ENCODE assay signal across 8 mouse cellular contexts in the genomic region with DNA sequence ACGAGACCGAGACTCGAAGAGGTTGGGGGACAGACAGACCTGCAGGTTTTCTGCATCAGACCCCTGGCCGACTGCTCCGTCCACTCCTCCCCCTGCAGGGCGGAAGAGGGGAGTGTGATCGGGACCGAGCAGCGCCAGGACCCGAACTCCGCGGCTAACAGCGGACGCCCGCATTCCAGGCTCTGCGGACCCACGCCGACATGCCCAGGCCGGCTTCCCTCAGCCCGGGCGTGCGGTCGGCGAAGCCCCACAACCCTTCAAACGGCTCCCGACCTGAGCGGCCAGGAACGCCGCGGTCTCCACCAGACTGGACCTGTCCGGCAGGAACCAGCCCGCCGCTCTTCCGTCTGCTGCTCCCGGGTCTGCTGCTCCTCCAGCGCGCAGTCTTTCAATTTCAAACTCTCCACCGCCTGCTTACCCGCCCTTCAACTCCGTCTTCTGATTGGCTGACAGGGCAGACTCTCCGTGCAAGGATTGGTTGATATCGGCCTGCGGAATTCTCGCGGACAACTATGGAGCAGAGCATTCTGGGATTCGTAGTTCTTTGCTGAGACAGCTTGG. TPM values are rescaled to one million over a fixed set of nuclear protein-coding genes. Genes with fewer than 3 reads are reported as not detected.
DNase-seq lines count a peak whose midpoint lies in the region; ATAC-seq lines count a peak whose summit lies in the region.

TSS of gene Spc25 (minus strand) at position 404 of the 561 bp plus-strand sequence.

- no peaks in the 10 kb centered on the region for H3K9me3 ChIP-seq in forebrain, embryonic 14.5 days (replicated peaks; ENCODE audit: control insufficient read depth, low read length)
- no peaks in the 10 kb centered on the region for H3K9me3 ChIP-seq in neural tube, embryonic 15.5 days (replicated peaks)

- intact Hi-C loops in heart, postnatal 14 days (cut with DNase I), result loop anchor here (5.0 kb wide), 2 partner anchors 69 to 424 kb away; partner anchors contain the start of gene Nostrin

- 0 out of 2 replicates have a peak within 1 kb of the TSS, but pooled peaks have one; percentile 44 for H3K27ac ChIP-seq in forebrain, embryonic 14.5 days (ENCODE audit: low read depth, low read length)
- H3K27ac ChIP-seq in neural tube, embryonic 15.5 days (replicated peaks), result no peak within 1 kb of the TSS

- under 1% methylated on average over 46 of the region's 46 CpGs for WGBS in forebrain, embryonic 14.5 days
- under 1% methylated on average over 44 of the region's 46 CpGs for WGBS in neural tube, embryonic 15.5 days

- peak; percentile 100 for ATAC-seq in forebrain, embryonic 14.5 days
- ATAC-seq in neural tube, embryonic 15.5 days (ENCODE audit: low FRiP score), result peak; percentile 100

- H3K36me3 ChIP-seq in forebrain, embryonic 14.5 days (ENCODE audit: control insufficient read depth, insufficient read depth, low read length), result peaks cover 17% of the 10 kb centered on the region
- no peaks in the 10 kb centered on the region for H3K36me3 ChIP-seq in neural tube, embryonic 15.5 days

- H3K4me2 ChIP-seq in forebrain, embryonic 14.5 days (ENCODE audit: low read length), result peak within 1 kb of the TSS; percentile 83
- peak within 1 kb of the TSS; percentile 96 for H3K4me2 ChIP-seq in neural tube, embryonic 15.5 days

- no peaks in the 10 kb centered on the region; the same call in 1 of the 2 replicates for H3K4me1 ChIP-seq in forebrain, embryonic 14.5 days (ENCODE audit: control insufficient read depth, insufficient read depth, low read length)
- H3K4me1 ChIP-seq in neural tube, embryonic 15.5 days, result peaks cover 14% of the 10 kb centered on the region; the same call in 1 of the 2 replicates

- H3K4me3 ChIP-seq in forebrain, embryonic 14.5 days (ENCODE audit: low read depth, low read length), result peak within 1 kb of the TSS; percentile 66
- peak within 1 kb of the TSS; percentile 71 for H3K4me3 ChIP-seq in neural tube, embryonic 15.5 days (replicated peaks)

- no peaks in the 10 kb centered on the region for H3K27me3 ChIP-seq in forebrain, embryonic 14.5 days (replicated peaks; ENCODE audit: control insufficient read depth, insufficient read depth, low read length)
- no peaks in the 10 kb centered on the region for H3K27me3 ChIP-seq in neural tube, embryonic 15.5 days (replicated peaks)

- DNase-seq in ES-CJ7 (ENCODE audit: low read depth, low spot score), result peak; percentile 97
- peak; percentile 82 for DNase-seq in cerebellum, adult 11 months
- peak; percentile 98 for DNase-seq in forebrain, embryonic 14.5 days (ENCODE audit: low spot score)
- peak; percentile 85 to 90 for DNase-seq in heart, postnatal 14 days
- peak; percentile 92 for DNase-seq in layer of hippocampus, adult 11-12 months (ENCODE audit: low spot score)
- DNase-seq in lung, adult 18-20 months, result peak; percentile 95 to 96
- peak; percentile 95 for DNase-seq in testis, postnatal 14 days (ENCODE audit: low spot score)

- H3K9ac ChIP-seq in forebrain, embryonic 14.5 days (ENCODE audit: low read length), result peak within 1 kb of the TSS; percentile 76
- H3K9ac ChIP-seq in neural tube, embryonic 15.5 days (replicated peaks), result peak within 1 kb of the TSS; percentile 47

RNA-seq across cellular contexts. Expression of gene Spc25, which starts in this region (rescaled TPM):
- 118 and 148 TPM in 2 replicates for polyA plus RNA-seq in forebrain, embryonic 14.5 days (2014; fragmentation: Nextera tagmentation; extraction: Ambion mirVana)
- total RNA-seq in heart, postnatal 14 days (2021), result 1 to 10 TPM; 3.9 to 7.4 TPM
- polyA plus RNA-seq in neural tube, embryonic 15.5 days (2015; fragmentation: Nextera tagmentation; extraction: Ambion mirVana), result 22.6 and 52.1 TPM in 2 replicates
